Comparison of ENCODE assay signal across 9 mouse cellular contexts in the genomic region with DNA sequence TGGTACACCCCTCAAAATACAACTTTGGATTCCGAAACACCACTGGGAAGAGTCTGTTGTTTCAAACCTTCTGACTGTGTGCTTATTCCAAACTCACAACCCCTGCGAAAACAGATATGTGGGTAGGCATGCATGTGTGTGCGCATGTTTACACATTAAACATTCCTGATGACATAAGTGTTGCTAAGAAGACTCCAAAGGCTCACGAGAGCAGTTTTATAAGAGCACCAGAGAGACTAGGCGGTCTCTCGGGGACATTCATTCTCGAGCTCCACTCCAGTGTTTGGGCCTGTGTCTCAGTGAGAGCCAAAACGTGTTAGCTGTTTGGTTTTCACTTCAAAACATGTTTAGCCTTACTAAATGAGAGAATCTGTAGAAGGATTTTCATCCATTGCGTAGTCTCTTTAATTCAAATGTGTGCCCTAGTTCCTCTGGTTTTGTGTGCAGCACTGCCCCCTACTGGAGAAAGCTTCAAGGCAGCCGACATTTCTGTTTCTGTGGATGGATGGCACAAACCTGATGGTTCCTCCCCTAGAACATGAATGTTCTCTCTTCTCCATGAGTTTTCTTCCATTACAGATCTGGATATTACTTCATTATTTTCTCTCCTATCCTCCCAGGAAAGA. TPM values are rescaled to one million over a fixed set of nuclear protein-coding genes. Genes with fewer than 3 reads are reported as not detected.
A peak's percentile ranks its signal among the peaks of the same experiment; 100 is the strongest.
DNase-seq lines count a peak whose midpoint lies in the region; ATAC-seq lines count a peak whose summit lies in the region.
"Had no signal": no experiment of that assay in that cellular context is flagged by ENCODE, and none has a peak within 500 bp of the region (broad histone marks: within the 10 kb centered on the region; RNA-seq: fewer than 3 reads in every experiment).

No protein-coding gene starts in this region.

- WGBS in forebrain, embryonic 14.5 days: 65% methylated on average over 10 of the region's 10 CpGs
- 57% methylated on average over 10 of the region's 10 CpGs for WGBS in hindbrain, embryonic 16.5 days
- 58% methylated on average over 10 of the region's 10 CpGs for WGBS in midbrain, embryonic 16.5 days

- no peak overlapping the region for H3K4me3 ChIP-seq in forebrain, embryonic 14.5 days (ENCODE audit: low read depth, low read length)
- no peak overlapping the region for H3K4me3 ChIP-seq in hindbrain, embryonic 16.5 days (ENCODE audit: low read length)
- no peak overlapping the region for H3K4me3 ChIP-seq in midbrain, embryonic 16.5 days (ENCODE audit: low read depth, low read length)
- H3K4me3 ChIP-seq: erythroblast, embryonic 14.5 days had no signal

- no peak overlapping the region for H3K4me2 ChIP-seq in forebrain, embryonic 14.5 days (ENCODE audit: low read length)
- H3K4me2 ChIP-seq in hindbrain, embryonic 16.5 days (ENCODE audit: low read length): no peak overlapping the region
- no peak overlapping the region for H3K4me2 ChIP-seq in midbrain, embryonic 16.5 days (ENCODE audit: low read length)

- intact Hi-C loops in left cerebral cortex, postnatal 14 days (cut with DNase I): loop anchor here (2.0 to 5.0 kb wide), 2 partner anchors 437 to 502 kb away; no protein-coding TSS in a partner anchor

- no peaks in the 10 kb centered on the region for H3K27me3 ChIP-seq in forebrain, embryonic 14.5 days (replicated peaks; ENCODE audit: control insufficient read depth, insufficient read depth, low read length)
- no peaks in the 10 kb centered on the region for H3K27me3 ChIP-seq in hindbrain, embryonic 16.5 days (replicated peaks; ENCODE audit: control insufficient read depth, insufficient read depth, low read length)
- H3K27me3 ChIP-seq in midbrain, embryonic 16.5 days (ENCODE audit: control insufficient read depth, insufficient read depth, low read depth, low read length): no peaks in the 10 kb centered on the region

- peak; percentile 58; the same call in 1 of the 2 replicates for ATAC-seq in forebrain, embryonic 14.5 days
- ATAC-seq in hindbrain, embryonic 16.5 days: peak; percentile 73; the same call in 1 of the 2 replicates
- ATAC-seq in midbrain, embryonic 16.5 days: peak; percentile 61; the same call in 1 of the 2 replicates

- peak; percentile 24 to 68 for DNase-seq in spleen, postnatal 4 days (ENCODE audit: low spot score in 2 of 2)
- no peak for DNase-seq in spleen, postnatal 36 days (ENCODE audit: low spot score in 2 of 2)
- peak; percentile 51 for DNase-seq in c-Kit-positive CD71-positive TER-119-positive erythroid progenitor cells, embryonic 14.5 days (ENCODE audit: low spot score)
- DNase-seq in forebrain, embryonic 14.5 days (ENCODE audit: low spot score): peak; percentile 87
- peak; percentile 85 to 86 for DNase-seq in left cerebral cortex, postnatal 14 days (ENCODE audit: low spot score in 2 of 2)
- DNase-seq in thymus, postnatal 4 days: peak; percentile 68

- H3K36me3 ChIP-seq in forebrain, embryonic 14.5 days (ENCODE audit: control insufficient read depth, insufficient read depth, low read length): no peaks in the 10 kb centered on the region
- no peaks in the 10 kb centered on the region for H3K36me3 ChIP-seq in hindbrain, embryonic 16.5 days (ENCODE audit: control insufficient read depth, insufficient read depth, low read length)
- no peaks in the 10 kb centered on the region for H3K36me3 ChIP-seq in midbrain, embryonic 16.5 days (ENCODE audit: control insufficient read depth, insufficient read depth, low read length)

- no peak overlapping the region for H3K9ac ChIP-seq in forebrain, embryonic 14.5 days (ENCODE audit: low read length)
- no peak overlapping the region for H3K9ac ChIP-seq in hindbrain, embryonic 16.5 days (ENCODE audit: low read depth, low read length)
- H3K9ac ChIP-seq in midbrain, embryonic 16.5 days (ENCODE audit: low read depth, low read length): no peak overlapping the region

- no peaks in the 10 kb centered on the region for H3K4me1 ChIP-seq in forebrain, embryonic 14.5 days (ENCODE audit: control insufficient read depth, insufficient read depth, low read length)
- H3K4me1 ChIP-seq in hindbrain, embryonic 16.5 days (ENCODE audit: control insufficient read depth, insufficient read depth, low read depth, low read length): no peaks in the 10 kb centered on the region
- H3K4me1 ChIP-seq in midbrain, embryonic 16.5 days (ENCODE audit: control insufficient read depth, insufficient read depth, low read length): no peaks in the 10 kb centered on the region; the same call in 1 of the 2 replicates

- H3K9me3 ChIP-seq in forebrain, embryonic 14.5 days (replicated peaks; ENCODE audit: control insufficient read depth, low read length): no peaks in the 10 kb centered on the region
- H3K9me3 ChIP-seq in hindbrain, embryonic 16.5 days (ENCODE audit: control insufficient read depth, low read length): no peaks in the 10 kb centered on the region
- no peaks in the 10 kb centered on the region for H3K9me3 ChIP-seq in midbrain, embryonic 16.5 days (replicated peaks; ENCODE audit: control insufficient read depth, low read length, poor library complexity, severe bottlenecking)

- no peak overlapping the region for H3K27ac ChIP-seq in forebrain, embryonic 14.5 days (ENCODE audit: low read depth, low read length)
- no peak overlapping the region for H3K27ac ChIP-seq in hindbrain, embryonic 16.5 days (ENCODE audit: low read depth, low read length)
- no peak overlapping the region for H3K27ac ChIP-seq in midbrain, embryonic 16.5 days (ENCODE audit: low read length)

RNA-seq across cellular contexts. Expression of a gene that starts 24.2 kb away (rescaled TPM):
- polyA plus RNA-seq in forebrain, embryonic 14.5 days (2014; fragmentation: Nextera tagmentation; extraction: Ambion mirVana): 25.5 TPM in 2 replicates
- polyA plus RNA-seq in hindbrain, embryonic 16.5 days (2015; fragmentation: Nextera tagmentation; extraction: Ambion mirVana): 30.2 and 30.4 TPM in 2 replicates
- 10 to 100 TPM; 17.8 to 20.5 TPM for total RNA-seq in left cerebral cortex, postnatal 14 days (2021)
- 23.3 and 24.9 TPM in 2 replicates for polyA plus RNA-seq in midbrain, embryonic 16.5 days (2015; fragmentation: Nextera tagmentation; extraction: Ambion mirVana)
- polyA plus RNA-seq: erythroblast, embryonic 14.5 days had no signal

Comparison
In these comparisons a context has a peak if more than half of its experiments do, and no peak if none do; other contexts are left out.
1. DNase-seq: peak in spleen, postnatal 4 days (2 of 2), c-Kit-positive CD71-positive TER-119-positive erythroid progenitor cells, embryonic 14.5 days (single experiment), forebrain, embryonic 14.5 days (single experiment), left cerebral cortex, postnatal 14 days (2 of 2) and thymus, postnatal 4 days (single experiment); none in spleen, postnatal 36 days (0 of 2).
2. Peak in every context shown above with its lines, with median percentiles within 50 percentile points of each other: ATAC-seq.